Mouse (Mus musculus): ENCODE results near the gene Pam.
A peak's percentile ranks its signal among the peaks of the same experiment; 100 is the strongest.

Pam gene

DNA sequence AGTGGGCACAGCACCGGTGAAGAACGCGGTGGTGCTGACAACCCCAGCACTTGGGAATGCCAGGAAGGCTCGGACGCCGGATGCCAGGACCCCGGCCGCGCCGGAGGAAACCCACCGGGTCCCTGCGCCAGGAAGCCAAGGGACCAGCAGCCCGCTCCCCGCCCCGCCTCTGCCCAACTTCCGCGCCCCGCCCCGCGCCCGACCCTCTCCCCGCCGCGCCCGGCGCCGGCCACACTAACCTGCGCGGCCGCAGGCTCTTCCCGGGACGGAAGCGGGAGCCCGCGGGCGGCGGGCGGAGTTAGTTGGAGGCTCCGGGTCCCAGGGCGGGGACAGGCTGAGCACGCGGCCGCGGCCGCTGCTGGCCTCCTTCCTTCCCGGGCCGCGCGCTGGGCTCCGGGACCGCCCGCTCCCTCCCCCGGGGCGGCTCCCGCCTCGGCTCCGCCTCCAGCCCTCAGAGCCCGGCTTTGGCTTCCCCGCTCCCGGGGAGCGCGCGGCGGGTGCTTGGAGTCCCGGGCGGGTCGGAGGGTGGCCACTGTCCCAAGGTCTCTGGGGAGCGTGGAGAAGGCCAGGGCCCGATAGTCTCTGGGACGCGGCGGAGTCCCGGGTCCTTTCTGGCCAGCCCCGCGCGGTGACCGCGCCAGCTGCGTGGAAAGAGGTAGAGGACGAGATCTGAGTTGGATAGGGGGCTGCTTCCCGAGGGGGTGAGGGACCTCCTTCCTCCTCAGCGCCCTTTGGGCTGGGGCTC is at the start of gene Pam:
TSS of gene Pam (minus strand) at position 401 of the 745 bp plus-strand sequence.
- DNase-seq (ENCODE audit: low spot score in 2 of 2), result peak; percentile 53 to 63

- no peak for DNase-seq (ENCODE audit: low spot score in 2 of 2)
Observed at GRCm38 (mm10) chr1:98144845-98145244, 49.4 kb upstream of the Pam start.

- DNase-seq (ENCODE audit: low spot score in 2 of 2), result no peak
Observed at GRCm38 (mm10) chr1:98131244-98131643, 35.8 kb upstream of the Pam start.

DNA sequence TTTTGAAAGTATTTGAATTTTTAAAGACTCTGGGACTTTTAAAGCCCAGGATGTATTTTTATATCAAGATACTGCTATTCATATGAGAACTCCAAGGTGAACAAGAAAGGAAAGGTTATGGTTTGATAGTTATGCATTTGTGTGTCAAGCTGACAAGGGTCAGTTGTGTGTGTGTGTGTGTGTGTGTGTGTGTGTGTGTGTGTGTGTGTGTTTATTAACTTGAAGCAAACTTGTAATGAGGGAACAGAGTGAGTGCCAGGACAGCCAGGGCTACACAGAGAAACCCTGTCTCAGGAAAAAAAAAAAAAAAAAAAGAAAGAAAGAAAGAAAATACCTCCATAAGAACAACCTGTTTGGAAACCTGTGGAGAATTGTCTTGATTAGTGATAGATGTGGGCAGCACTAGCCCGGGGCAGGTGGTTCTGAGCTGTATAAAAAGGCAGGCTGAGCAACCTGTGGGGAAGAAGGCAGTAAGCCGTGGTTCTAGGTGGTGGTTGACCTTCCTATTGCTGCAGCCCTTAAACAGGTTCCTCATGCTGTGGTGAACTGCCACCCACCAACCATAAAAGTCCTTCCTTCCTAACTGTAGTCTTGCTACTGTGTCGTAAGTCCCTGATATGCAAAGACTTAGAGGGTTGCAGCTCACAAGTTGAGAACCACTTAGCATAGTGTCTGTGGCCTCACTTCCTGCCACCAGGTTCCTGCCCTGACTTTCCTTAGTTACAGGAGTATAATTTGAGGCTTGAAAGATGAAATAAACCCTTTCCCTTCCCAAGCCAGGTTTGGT is 34.3 kb upstream of the Pam start:
- no peak for DNase-seq (ENCODE audit: low spot score in 2 of 2)

DNA sequence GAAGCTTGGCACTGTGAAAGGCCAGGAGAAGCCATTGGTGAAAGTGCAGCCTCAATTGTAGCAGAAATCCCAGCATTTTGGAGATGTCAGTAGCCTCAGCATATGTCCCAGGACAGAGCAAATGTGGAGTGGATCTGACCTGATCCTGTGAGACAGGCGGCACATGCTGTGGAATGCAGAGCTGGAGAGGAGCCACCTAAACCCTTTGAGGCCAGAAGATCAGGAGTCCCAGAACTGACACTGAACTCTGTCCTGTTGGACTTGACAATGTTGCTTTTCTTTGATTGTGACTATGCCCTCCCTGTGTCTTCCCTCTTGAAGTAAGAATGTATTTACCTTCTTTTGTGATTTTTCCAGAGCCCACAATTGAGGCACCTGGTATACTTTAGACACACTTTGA is 33.7 kb upstream of the Pam start:
- no peak for DNase-seq (ENCODE audit: low spot score in 2 of 2)

DNA sequence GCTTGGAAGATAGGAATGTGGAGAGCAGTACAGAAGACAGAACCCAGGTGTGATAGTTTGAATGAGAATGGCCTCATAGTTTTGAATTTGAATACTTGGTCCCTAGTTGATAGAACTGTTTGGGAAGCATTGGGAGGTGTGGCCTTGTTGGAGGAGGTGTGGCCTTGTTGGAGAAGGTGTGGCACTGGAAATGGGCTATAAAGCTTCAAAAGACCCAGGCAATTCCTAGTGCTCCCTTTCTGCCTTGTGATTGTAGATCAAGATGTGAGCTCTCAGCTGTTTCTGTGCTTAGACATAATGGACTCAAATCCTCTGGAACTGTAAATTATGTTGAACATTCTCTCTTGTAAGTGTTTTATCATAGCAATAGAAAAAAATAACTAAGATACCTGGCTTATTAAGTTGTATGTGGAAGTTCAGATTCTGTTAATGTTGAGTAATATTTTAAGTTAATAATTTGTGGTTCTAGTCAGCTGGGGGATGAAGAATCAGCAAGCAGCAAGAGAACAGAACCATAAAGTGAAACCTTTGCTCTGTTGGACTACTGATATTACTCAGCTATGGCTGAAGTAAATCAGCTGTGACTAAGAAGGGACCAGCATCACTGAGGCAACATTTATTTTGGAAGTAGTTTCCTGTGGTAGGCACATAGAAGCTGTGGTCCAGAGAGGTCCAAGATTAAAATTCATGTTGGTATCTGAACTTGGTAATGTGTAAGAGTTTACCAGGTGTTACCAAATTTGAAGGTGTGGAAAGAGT is 33.1 kb upstream of the Pam start:
- DNase-seq (ENCODE audit: low spot score in 2 of 2), result no peak

DNA sequence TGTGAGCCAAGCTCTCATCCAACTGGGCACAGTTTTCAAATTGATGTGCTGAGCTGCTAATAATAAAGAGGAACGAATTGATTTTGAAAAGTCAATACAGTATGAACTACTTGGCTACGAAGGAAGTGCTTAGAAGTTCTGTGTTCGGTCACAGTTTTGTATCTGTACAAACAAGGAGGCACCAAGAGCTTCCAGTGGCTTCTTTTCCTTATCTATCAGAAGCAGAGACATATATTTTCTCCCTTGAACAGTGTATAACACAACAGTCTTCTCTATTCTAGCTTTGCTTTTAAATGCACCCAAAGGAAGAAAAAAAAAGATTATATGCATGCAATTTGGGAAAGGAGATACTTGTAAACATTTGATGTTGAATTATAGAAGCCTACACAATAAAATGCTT is 30.8 kb upstream of the Pam start:
- DNase-seq (ENCODE audit: low spot score in 2 of 2), result no peak

GRCm38 (mm10) chr1:98124727-98125126 is 29.3 kb upstream of the Pam start:
- DNase-seq (ENCODE audit: low spot score in 2 of 2), result no peak

GRCm38 (mm10) chr1:98119595-98119994 is 24.1 kb upstream of the Pam start:
- peak in 1 of 2 experiments; percentile 12 for DNase-seq (ENCODE audit: low spot score in 2 of 2)

GRCm38 (mm10) chr1:98107599-98107998 is 12.2 kb upstream of the Pam start:
- DNase-seq (ENCODE audit: low spot score in 2 of 2), result no peak

DNA sequence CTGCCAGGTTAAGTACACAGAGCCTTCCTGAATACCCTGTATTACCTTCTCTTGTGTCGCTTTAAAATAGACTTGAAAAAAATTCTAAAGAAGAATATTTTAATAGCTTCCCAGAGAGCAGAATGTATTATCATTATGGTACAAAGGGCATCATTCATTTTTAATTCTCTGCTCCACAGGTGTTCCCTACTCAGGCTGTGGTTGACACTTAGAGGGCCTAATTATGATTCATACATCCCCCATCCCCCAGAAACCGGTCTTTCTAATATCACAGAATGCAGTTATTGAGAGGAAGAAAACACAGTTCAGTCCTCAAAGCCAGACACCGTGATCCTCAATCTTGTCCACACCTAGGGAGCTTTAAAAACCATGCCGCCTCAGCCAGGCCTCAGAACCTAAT is 4.0 kb upstream of the Pam start:
- no peak for DNase-seq (ENCODE audit: low spot score in 2 of 2)

GRCm38 (mm10) chr1:98097957-98098729 is 2.7 kb upstream of the Pam start:
- no peak for DNase-seq (ENCODE audit: low spot score in 2 of 2)

DNA sequence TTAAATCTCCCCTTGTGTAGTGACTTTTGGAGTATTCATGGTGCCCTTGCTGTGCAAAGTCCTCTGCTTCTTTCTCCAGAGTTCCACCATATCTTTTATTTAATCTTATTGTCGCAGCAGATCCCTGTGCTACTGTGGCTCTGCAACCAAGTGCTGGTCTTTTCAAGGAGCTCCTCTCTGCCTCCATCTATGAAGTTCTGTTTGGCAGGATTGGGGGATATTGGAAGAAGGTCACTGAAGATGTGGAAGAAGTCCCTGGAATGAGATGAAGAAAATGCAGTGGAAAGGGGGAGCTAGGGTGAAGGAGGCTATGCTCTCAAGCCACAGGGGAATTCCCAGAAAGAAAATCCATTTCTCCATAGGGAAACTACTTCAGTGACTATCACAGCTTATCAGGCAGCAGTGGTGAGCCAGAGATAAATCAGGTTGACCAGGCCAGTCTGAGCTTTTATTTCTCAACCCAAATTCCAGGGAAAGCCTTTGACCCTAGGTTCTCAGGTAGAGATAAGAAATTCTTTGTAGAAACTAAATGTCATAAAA is 1.0 kb upstream of the Pam start:
- DNase-seq (ENCODE audit: low spot score in 2 of 2), result no peak

DNA sequence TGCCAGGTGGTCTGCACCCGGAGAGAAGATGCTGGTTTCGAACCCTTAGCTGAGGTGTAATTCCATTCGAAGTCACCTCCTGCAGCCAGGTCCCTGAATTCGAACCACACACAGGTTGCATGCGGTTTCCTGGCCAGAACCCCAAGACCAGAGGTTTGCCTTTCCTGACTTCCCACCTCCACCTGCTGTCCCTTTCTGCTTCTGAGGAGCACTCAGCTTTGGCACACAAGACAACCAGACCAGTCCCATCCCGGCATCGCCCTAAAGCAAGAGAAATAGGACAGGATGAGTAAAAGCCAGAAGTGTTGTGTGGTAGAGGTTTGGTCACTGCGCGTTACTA is 515 bp upstream of the Pam start:
- no peak for DNase-seq (ENCODE audit: low spot score in 2 of 2)

DNA sequence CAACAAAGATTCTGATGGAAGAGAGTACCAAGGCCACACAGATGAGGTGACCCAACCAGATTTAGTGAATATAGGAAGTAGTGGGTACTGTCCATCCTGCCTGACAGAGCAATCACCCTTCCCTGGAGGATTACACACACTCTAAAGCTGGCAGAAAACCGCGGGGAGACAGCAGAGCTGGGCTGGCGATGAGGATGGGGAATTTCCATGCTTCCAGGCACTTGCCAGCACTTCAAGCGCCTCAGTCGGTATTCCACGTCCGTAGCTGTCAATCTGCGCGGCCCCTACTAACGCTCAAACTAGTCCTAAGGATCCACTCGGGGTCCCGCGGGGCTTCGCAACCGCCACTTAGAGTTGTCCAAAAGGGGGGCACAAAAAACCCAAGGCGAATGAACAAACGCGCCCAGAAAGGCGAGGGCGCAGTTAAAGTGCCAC is 618 bp downstream of the Pam start:
- peak in 1 of 2 experiments; percentile 8 for DNase-seq (ENCODE audit: low spot score in 2 of 2)

GRCm38 (mm10) chr1:98089336-98089975 is 6.0 kb downstream of the Pam start:
- DNase-seq (ENCODE audit: low spot score in 2 of 2), result no peak

GRCm38 (mm10) chr1:98086456-98086855 is 9.0 kb downstream of the Pam start:
- DNase-seq (ENCODE audit: low spot score in 2 of 2), result no peak

DNA sequence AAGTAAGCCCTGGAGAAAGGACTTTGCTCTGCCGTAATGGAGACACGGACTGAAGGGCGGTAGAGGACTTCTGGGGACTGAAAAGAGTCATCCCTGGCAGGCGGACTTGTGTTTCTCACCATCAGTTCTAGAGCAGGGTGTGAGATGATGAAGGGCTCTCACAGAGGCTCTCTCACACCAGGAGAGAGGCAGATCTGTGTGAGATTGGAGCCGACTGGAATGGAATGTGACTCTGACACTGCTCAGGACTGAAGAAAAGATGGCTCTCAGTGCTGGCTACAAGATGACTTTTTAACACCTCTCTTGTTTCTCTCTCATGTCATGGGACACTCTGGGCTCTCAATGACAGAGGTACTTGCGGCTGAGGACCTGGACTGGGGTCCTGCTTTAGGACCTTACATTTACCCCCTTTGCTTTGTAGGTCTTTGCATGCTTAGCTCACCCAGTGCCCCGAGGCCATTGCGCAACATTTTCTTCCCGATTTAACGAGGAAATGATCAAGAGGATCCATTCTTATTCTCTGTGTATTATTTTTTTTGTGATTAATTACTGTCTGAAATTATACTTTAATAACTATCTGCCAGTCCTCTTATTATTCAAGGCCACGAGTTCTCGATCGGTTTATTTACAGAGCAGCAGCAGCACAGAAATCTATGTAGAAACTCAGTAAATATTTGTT is 10.7 kb downstream of the Pam start:
- no peak for DNase-seq (ENCODE audit: low spot score in 2 of 2)

- DNase-seq (ENCODE audit: low spot score in 2 of 2), result no peak
Observed at GRCm38 (mm10) chr1:98083508-98083907, 11.9 kb downstream of the Pam start.

GRCm38 (mm10) chr1:98082988-98083387 is 12.5 kb downstream of the Pam start:
- no peak for DNase-seq (ENCODE audit: low spot score in 2 of 2)
